Mouse (Mus musculus): ENCODE measurements around the gene Tmem237.

Gene Tmem237

GRCm38 (mm10) chr1:59094705-59095104, 25.5 kb downstream of the Tmem237 start, which contains the start of gene C2cd6:
C2cd6 (minus strand) TSS chr1:59094900.
- no peak for DNase-seq

GRCm38 (mm10) chr1:59070867-59071266, 49.3 kb downstream of the Tmem237 start:
- DNase-seq: peak; percentile 57

- DNase-seq: no peak
Measured at GRCm38 (mm10) chr1:59067976-59068375, 52.2 kb downstream of the Tmem237 start.

- DNase-seq: no peak
Measured at GRCm38 (mm10) chr1:59063697-59064096, 56.5 kb downstream of the Tmem237 start.

GRCm38 (mm10) chr1:59056955-59057354, 63.3 kb downstream of the Tmem237 start:
- no peak for DNase-seq

GRCm38 (mm10) chr1:59051306-59051705, 68.9 kb downstream of the Tmem237 start:
- DNase-seq: no peak

Measured in thymus, postnatal 25 days (tissue).